Mouse (Mus musculus) testis, adult 2 months (tissue): ENCODE data around the gene Atf7. TPM values are rescaled to one million over a fixed set of nuclear protein-coding genes. Genes with fewer than 3 reads are reported as not detected.

Source experiments
- H3K27ac ChIP-seq: fragments of 200-500 bp; 2 replicates; pipeline ENCODE4 v1.5.1; 2012; ENCODE audit warnings: low read depth, low read length; ENCODE audit not compliant: control insufficient read depth, insufficient read depth
- H3K27me3 ChIP-seq: fragments of 200-500 bp; 2 replicates; pipeline ENCODE4 v1.6.1; 2012; ENCODE audit warnings: mild to moderate bottlenecking, low read length, moderate library complexity; ENCODE audit not compliant: control insufficient read depth, insufficient read depth
- H3K36me3 ChIP-seq: fragments of 200-500 bp; 2 replicates; pipeline ENCODE4 v1.6.1; 2012; ENCODE audit warnings: mild to moderate bottlenecking, low read length; ENCODE audit not compliant: control insufficient read depth, insufficient read depth
- H3K4me1 ChIP-seq: fragments of 200-500 bp; 2 replicates; pipeline ENCODE4 v1.6.1; 2012; ENCODE audit warnings: low read length; ENCODE audit not compliant: control insufficient read depth, insufficient read depth
- H3K4me3 ChIP-seq: fragments of 200-500 bp; 2 replicates; pipeline ENCODE4 v1.5.1; 2012; ENCODE audit warnings: low read depth, mild to moderate bottlenecking, low read length, moderate library complexity, mixed read lengths; ENCODE audit not compliant: control insufficient read depth
- CTCF ChIP-seq: fragments of 200-500 bp; IDR thresholded peaks from 2 replicates; pipeline ENCODE4 v1.5.1; 2012; ENCODE audit warnings: low read depth, mild to moderate bottlenecking, inconsistent platforms, low read length, moderate library complexity; ENCODE audit not compliant: control insufficient read depth, insufficient read depth, insufficient replicate concordance
- POLR2A ChIP-seq: fragments of 200-500 bp; IDR thresholded peaks from 2 replicates; pipeline ENCODE4 v1.6.1; 2012; ENCODE audit warnings: low read depth, mild to moderate bottlenecking, inconsistent platforms, low read length, moderate library complexity; ENCODE audit not compliant: control insufficient read depth
- polyA plus RNA-seq: library from polyadenylated mRNA; depleted of rRNA; stranded (reverse); fragments of >200 nt; gene quantifications from 2 replicates; pipeline ENCODE4 v1.2.3, GENCODE M21; 2012

Gene Atf7
- polyA plus RNA-seq, 1 experiment: 42.9 TPM

GRCm38 (mm10) chr15:102515791-102516190, 109.5 kb downstream of the Atf7 start:
- Histone ChIP-seq H3K27me3 (no peaks in the 10 kb centered on the region), H3K4me1 (peaks cover 25% of the 10 kb centered on the region), H3K4me3 (no peak overlapping the region), H3K27ac (no peak overlapping the region), H3K36me3 (no peaks in the 10 kb centered on the region)
- TF ChIP-seq CTCF (no peak), POLR2A (no peak)

GRCm38 (mm10) chr15:102515261-102515660, 110.0 kb downstream of the Atf7 start:
- Histone ChIP-seq H3K4me3 (no peak overlapping the region), H3K27ac (no peak overlapping the region), H3K36me3 (no peaks in the 10 kb centered on the region), H3K4me1 (peaks cover 27% of the 10 kb centered on the region), H3K27me3 (no peaks in the 10 kb centered on the region)
- TF ChIP-seq POLR2A (no peak), CTCF (no peak)

GRCm38 (mm10) chr15:102513004-102513403, 112.3 kb downstream of the Atf7 start:
- no peaks in the 10 kb centered on the region for H3K36me3 ChIP-seq
- H3K27me3 ChIP-seq: no peaks in the 10 kb centered on the region
- H3K27ac ChIP-seq: no peak overlapping the region
- H3K4me3 ChIP-seq: no peak overlapping the region
- no peak for TF ChIP-seq CTCF
- TF ChIP-seq POLR2A: no peak
- peaks cover 27% of the 10 kb centered on the region for H3K4me1 ChIP-seq

- Histone ChIP-seq H3K27ac (no peak overlapping the region), H3K4me1 (peaks cover 27% of the 10 kb centered on the region), H3K27me3 (no peaks in the 10 kb centered on the region), H3K36me3 (no peaks in the 10 kb centered on the region), H3K4me3 (no peak overlapping the region)
- no peak for TF ChIP-seq CTCF
- TF ChIP-seq POLR2A: no peak
Measured at GRCm38 (mm10) chr15:102512471-102512870, 112.8 kb downstream of the Atf7 start.

- no peak overlapping the region for H3K27ac ChIP-seq
- TF ChIP-seq CTCF (no peak), POLR2A (no peak)
- peak overlapping the region; percentile 83 for H3K4me3 ChIP-seq
- peaks cover 25% of the 10 kb centered on the region for H3K4me1 ChIP-seq
- H3K36me3 ChIP-seq: no peaks in the 10 kb centered on the region
- H3K27me3 ChIP-seq: no peaks in the 10 kb centered on the region
Measured at GRCm38 (mm10) chr15:102512010-102512409, 113.3 kb downstream of the Atf7 start.

- peak overlapping the region; percentile 83 for H3K4me3 ChIP-seq
- no peak for TF ChIP-seq CTCF
- no peak for TF ChIP-seq POLR2A
Measured at GRCm38 (mm10) chr15:102511285-102511833, 113.9 kb downstream of the Atf7 start.

GRCm38 (mm10) chr15:102510590-102511284, 114.5 kb downstream of the Atf7 start:
- TF ChIP-seq CTCF (0 out of 2 replicates have a peak, but pooled peaks have one; percentile 7), POLR2A (peak; percentile 19; the same call in 1 of the 2 replicates)
- Histone ChIP-seq H3K36me3 (no peaks in the 10 kb centered on the region), H3K27ac (peak overlapping the region; percentile 39), H3K27me3 (no peaks in the 10 kb centered on the region), H3K4me3 (peak overlapping the region; percentile 83), H3K4me1 (peaks cover 14% of the 10 kb centered on the region)

More at GRCm38 (mm10) chr15:102511285-102511833, 113.9 kb downstream of the Atf7 start:
- peaks cover 20% of the 10 kb centered on the region for H3K4me1 ChIP-seq
- no peaks in the 10 kb centered on the region for H3K36me3 ChIP-seq
- no peak overlapping the region for H3K27ac ChIP-seq
- no peaks in the 10 kb centered on the region for H3K27me3 ChIP-seq
